Mouse (Mus musculus) frontal cortex, postnatal 14 days (tissue): ENCODE data around the gene Zfp366.

Source experiments
- DNase-seq, 2 experiments: peaks; one replicate each; pipeline ENCODE4 v3.0.0; 2022; ENCODE audit warnings: low spot score in 2 of 2

Zfp366 gene

GRCm38 (mm10) chr13:99186138-99186853 is 1.7 kb downstream of the Zfp366 start:
- DNase-seq: no peak

- no peak for DNase-seq
These were observed 2.2 kb downstream of the Zfp366 start for GRCm38 (mm10) chr13:99186859-99187258.

GRCm38 (mm10) chr13:99187456-99187855 is 2.8 kb downstream of the Zfp366 start:
- no peak for DNase-seq

GRCm38 (mm10) chr13:99188625-99189024 is 4.0 kb downstream of the Zfp366 start:
- DNase-seq: no peak

- no peak for DNase-seq
These were observed 5.0 kb downstream of the Zfp366 start for GRCm38 (mm10) chr13:99189671-99190070.

- DNase-seq: no peak
These were observed 5.8 kb downstream of the Zfp366 start for GRCm38 (mm10) chr13:99190466-99190865.

GRCm38 (mm10) chr13:99191063-99191462 is 6.4 kb downstream of the Zfp366 start:
- no peak for DNase-seq

GRCm38 (mm10) chr13:99196314-99196713 is 11.7 kb downstream of the Zfp366 start:
- no peak for DNase-seq

GRCm38 (mm10) chr13:99196865-99197264 is 12.2 kb downstream of the Zfp366 start:
- DNase-seq: no peak

- DNase-seq: no peak
These were observed 17.3 kb downstream of the Zfp366 start for GRCm38 (mm10) chr13:99201647-99202574.

GRCm38 (mm10) chr13:99207214-99207613 is 22.6 kb downstream of the Zfp366 start:
- DNase-seq: no peak

GRCm38 (mm10) chr13:99209859-99210258 is 25.2 kb downstream of the Zfp366 start:
- DNase-seq: no peak

GRCm38 (mm10) chr13:99210837-99211236 is 26.2 kb downstream of the Zfp366 start:
- no peak for DNase-seq

- DNase-seq: no peak
These were observed 28.4 kb downstream of the Zfp366 start for GRCm38 (mm10) chr13:99212976-99213375.

- no peak for DNase-seq
These were observed 31.4 kb downstream of the Zfp366 start for GRCm38 (mm10) chr13:99216005-99216404.

- no peak for DNase-seq
These were observed 33.4 kb downstream of the Zfp366 start for GRCm38 (mm10) chr13:99217984-99218383.

- no peak for DNase-seq
These were observed 35.0 kb downstream of the Zfp366 start for GRCm38 (mm10) chr13:99219586-99219985.

GRCm38 (mm10) chr13:99221996-99222395 is 37.4 kb downstream of the Zfp366 start:
- no peak for DNase-seq

GRCm38 (mm10) chr13:99222476-99222875 is 37.9 kb downstream of the Zfp366 start:
- no peak for DNase-seq

- DNase-seq: no peak
These were observed 38.8 kb downstream of the Zfp366 start for GRCm38 (mm10) chr13:99223321-99223884.

- DNase-seq: no peak
These were observed 39.3 kb downstream of the Zfp366 start for GRCm38 (mm10) chr13:99223917-99224316.
